Mouse (Mus musculus): ENCODE measurements around the gene Sfi1. TPM values are rescaled to one million over a fixed set of nuclear protein-coding genes. Genes with fewer than 3 reads are reported as not detected.

The Sfi1 gene
- 10 to 100 TPM in 1 of 2 experiments, 1 to 10 TPM in 1; 2.3 to 16.7 TPM for polyA plus RNA-seq (2012; fragmentation: generic; extraction: Trizol)

GRCm38 (mm10) chr11:3193363-3193762 lies at the start of gene Sfi1:
Sfi1 (minus strand) TSS chr11:3193463.

DNA sequence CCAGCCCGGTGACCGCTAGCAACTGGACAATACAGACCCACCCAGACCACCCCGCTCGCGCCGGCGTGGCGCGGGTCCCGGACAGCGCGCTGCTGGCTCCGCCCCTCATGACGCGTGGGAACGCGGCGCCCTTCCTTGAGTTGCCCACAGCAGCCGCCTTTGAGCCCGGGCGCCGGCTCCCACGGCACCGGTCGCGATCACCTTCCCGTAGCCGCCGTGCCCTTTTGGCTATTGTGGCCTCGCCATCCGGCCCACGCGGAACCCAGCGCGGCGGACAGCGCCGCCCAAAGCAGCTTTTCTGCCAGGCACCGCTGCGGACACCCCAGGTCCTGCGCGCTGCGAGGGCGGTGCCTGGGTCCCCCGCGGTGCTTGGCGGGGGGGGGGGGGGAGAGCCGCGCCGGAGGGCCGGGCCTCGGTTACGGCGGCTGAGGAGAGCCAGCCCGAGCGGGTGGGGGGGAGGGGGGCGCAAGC lies 9.0 kb upstream of the Sfi1 start, which contains the start of gene Eif4enif1:
Gene Eif4enif1, plus strand, starts transcription at position 162 of the 471 bp plus-strand sequence.

Other genes with a start within 250 kb of the Sfi1 start
- gene Eif4enif1, start 8.9 kb upstream of the Sfi1 start, polyA plus RNA-seq (2012; fragmentation: generic; extraction: Trizol) = 10 to 100 TPM in 1 of 2 experiments, 1 to 10 TPM in 1; 7.4 to 24.4 TPM
- 10 to 100 TPM; 96.1 to 96.5 TPM for gene Drg1, start 73.0 kb upstream of the Sfi1 start, polyA plus RNA-seq (2012; fragmentation: generic; extraction: Trizol)
- gene Patz1, start 95.4 kb upstream of the Sfi1 start, polyA plus RNA-seq (2012; fragmentation: generic; extraction: Trizol) = 10 to 100 TPM; 17.9 to 32.5 TPM
- gene Pik3ip1, start 136.9 kb upstream of the Sfi1 start, polyA plus RNA-seq (2012; fragmentation: generic; extraction: Trizol) = 10 to 100 TPM in 1 of 2 experiments, 1 to 10 TPM in 1; 1.2 to 46.5 TPM
- 10 to 100 TPM; 13.9 to 23.4 TPM for gene Limk2, start 215.7 kb upstream of the Sfi1 start, polyA plus RNA-seq (2012; fragmentation: generic; extraction: Trizol)